Mouse (Mus musculus): ENCODE data around the gene Dpp4. TPM values are rescaled to one million over a fixed set of nuclear protein-coding genes. Genes with fewer than 3 reads are reported as not detected.

The Dpp4 gene
- total RNA-seq, 2 experiments from 2014 or later = 4.4 to 26.4 TPM

GRCm38 (mm10) chr2:62411211-62412080 is 585 bp downstream of the Dpp4 start:
- DNase-seq (ENCODE audit: low spot score in 2 of 2) = peak in 1 of 2 experiments; percentile 4

GRCm38 (mm10) chr2:62408701-62409201 is 3.3 kb downstream of the Dpp4 start:
- DNase-seq (ENCODE audit: low spot score in 2 of 2) = no peak

- DNase-seq (ENCODE audit: low spot score in 2 of 2) = no peak
These were observed 3.8 kb downstream of the Dpp4 start for GRCm38 (mm10) chr2:62408216-62408615.

GRCm38 (mm10) chr2:62403556-62404135 is 8.4 kb downstream of the Dpp4 start:
- no peak for DNase-seq (ENCODE audit: low spot score in 2 of 2)

GRCm38 (mm10) chr2:62401011-62401410 is 11.0 kb downstream of the Dpp4 start:
- no peak for DNase-seq (ENCODE audit: low spot score in 2 of 2)

- no peak for DNase-seq (ENCODE audit: low spot score in 2 of 2)
These were observed 12.2 kb downstream of the Dpp4 start for GRCm38 (mm10) chr2:62399832-62400231.

GRCm38 (mm10) chr2:62399361-62399760 is 12.7 kb downstream of the Dpp4 start:
- no peak for DNase-seq (ENCODE audit: low spot score in 2 of 2)

GRCm38 (mm10) chr2:62398115-62398875 is 13.7 kb downstream of the Dpp4 start:
- DNase-seq (ENCODE audit: low spot score in 2 of 2) = no peak

- no peak for DNase-seq (ENCODE audit: low spot score in 2 of 2)
These were observed 14.4 kb downstream of the Dpp4 start for GRCm38 (mm10) chr2:62397661-62398060.

- no peak for DNase-seq (ENCODE audit: low spot score in 2 of 2)
These were observed 15.2 kb downstream of the Dpp4 start for GRCm38 (mm10) chr2:62396799-62397198.

- no peak for DNase-seq (ENCODE audit: low spot score in 2 of 2)
These were observed 17.2 kb downstream of the Dpp4 start for GRCm38 (mm10) chr2:62394800-62395199.

GRCm38 (mm10) chr2:62392098-62392497 is 19.9 kb downstream of the Dpp4 start:
- DNase-seq (ENCODE audit: low spot score in 2 of 2) = no peak

- no peak for DNase-seq (ENCODE audit: low spot score in 2 of 2)
These were observed 21.0 kb downstream of the Dpp4 start for GRCm38 (mm10) chr2:62390961-62391461.

- no peak for DNase-seq (ENCODE audit: low spot score in 2 of 2)
These were observed 21.7 kb downstream of the Dpp4 start for GRCm38 (mm10) chr2:62390305-62390704.

- DNase-seq (ENCODE audit: low spot score in 2 of 2) = no peak
These were observed 23.2 kb downstream of the Dpp4 start for GRCm38 (mm10) chr2:62388841-62389240.

- no peak for DNase-seq (ENCODE audit: low spot score in 2 of 2)
These were observed 28.8 kb downstream of the Dpp4 start for GRCm38 (mm10) chr2:62383196-62383595.

GRCm38 (mm10) chr2:62382440-62382839 is 29.6 kb downstream of the Dpp4 start:
- DNase-seq (ENCODE audit: low spot score in 2 of 2) = no peak

GRCm38 (mm10) chr2:62381756-62382155 is 30.3 kb downstream of the Dpp4 start:
- no peak for DNase-seq (ENCODE audit: low spot score in 2 of 2)

- no peak for DNase-seq (ENCODE audit: low spot score in 2 of 2)
These were observed 38.3 kb downstream of the Dpp4 start for GRCm38 (mm10) chr2:62373692-62374091.

GRCm38 (mm10) chr2:62370048-62370447 is 42.0 kb downstream of the Dpp4 start:
- DNase-seq (ENCODE audit: low spot score in 2 of 2) = no peak

- DNase-seq (ENCODE audit: low spot score in 2 of 2) = no peak
These were observed 43.5 kb downstream of the Dpp4 start for GRCm38 (mm10) chr2:62368349-62369053.
